Mouse (Mus musculus) lung, postnatal 36 days (tissue): ENCODE measurements around the gene Chst15.
A peak's percentile ranks its signal among the peaks of the same experiment; 100 is the strongest.

ENCODE experiments used
- DNase-seq: peaks from one replicate; pipeline ENCODE4 v3.0.0; 2022; ENCODE audit warnings: mixed read lengths

The Chst15 gene

DNA sequence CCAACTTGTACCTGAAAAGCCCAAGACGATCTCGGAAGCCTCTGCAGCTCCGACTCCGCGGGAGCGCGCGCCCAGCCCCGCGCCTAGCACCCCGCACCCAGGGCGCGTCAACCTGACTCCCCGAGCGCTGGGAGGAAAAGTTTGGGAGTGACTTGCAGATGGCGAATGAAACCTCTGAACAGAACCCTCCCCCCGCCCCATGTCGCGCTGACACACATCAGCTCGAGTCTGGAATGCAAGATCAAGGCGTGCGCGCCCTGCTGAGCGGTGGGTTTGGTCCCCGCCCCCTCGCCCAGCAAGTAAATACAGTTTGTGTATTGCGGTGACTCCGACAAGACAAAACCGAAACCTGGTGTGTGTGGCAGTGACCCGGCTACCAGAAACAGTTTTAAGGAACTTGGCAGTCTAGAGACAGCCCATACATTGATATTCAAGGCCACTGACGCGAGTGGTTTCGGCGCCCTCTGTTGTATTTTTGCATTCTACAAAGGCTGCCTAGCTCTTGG, at the start of gene Chst15:
Gene Chst15 (minus strand): TSS at position 193 of the 506 bp plus-strand sequence.
- DNase-seq: peak; percentile 86

DNA sequence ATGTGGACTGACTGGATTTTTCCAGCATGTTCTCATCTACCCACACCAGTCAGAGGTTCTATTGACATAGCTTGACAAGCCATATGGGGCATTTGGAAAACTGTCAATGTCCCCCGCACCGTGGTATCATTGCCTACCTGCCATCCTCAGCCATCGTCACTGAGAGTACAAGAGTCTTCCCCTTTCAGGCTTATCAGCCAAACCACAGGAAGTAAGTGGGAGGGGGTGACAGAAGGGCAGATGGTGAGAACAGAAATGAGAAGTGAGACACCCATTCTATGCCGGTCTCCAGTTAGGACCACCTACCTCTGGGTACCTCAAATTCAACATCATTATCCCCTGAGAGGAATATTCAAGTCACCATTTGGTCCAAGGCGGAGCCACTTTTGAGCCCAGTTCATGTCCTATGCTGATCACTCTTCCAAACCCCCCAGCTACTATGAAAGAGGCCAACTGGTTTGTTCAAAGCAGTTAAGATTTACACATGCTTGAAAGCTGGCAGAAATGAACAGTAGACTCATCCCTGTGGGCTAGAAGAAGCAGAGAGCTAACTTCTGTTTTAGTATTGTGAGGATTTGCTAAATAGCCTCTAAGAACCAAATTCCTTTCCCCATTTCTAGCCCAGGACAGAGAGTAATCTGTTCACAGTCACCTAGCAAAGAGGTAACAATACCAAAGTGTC, 48.8 kb upstream of the Chst15 start:
- DNase-seq: peak; percentile 44

DNA sequence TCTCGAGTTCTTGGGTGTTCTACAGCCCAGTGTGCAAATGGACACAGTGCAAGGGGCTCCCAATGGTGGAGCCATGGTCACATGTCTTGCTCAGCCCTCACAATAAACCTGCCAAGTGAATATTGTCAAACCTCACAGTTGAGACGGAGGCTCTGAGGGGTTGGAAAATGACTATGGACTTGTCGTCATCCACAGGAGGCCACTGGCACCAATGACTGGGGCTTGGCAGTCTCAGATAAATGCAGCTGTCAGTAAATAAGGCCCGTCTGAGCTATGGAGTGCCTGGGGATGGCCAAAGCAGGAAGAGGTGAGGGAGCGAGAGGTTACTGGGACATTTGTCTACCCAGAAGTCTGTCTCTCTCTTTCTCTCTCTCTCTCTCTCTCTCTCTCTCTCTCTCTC, 48.1 kb upstream of the Chst15 start:
- no peak for DNase-seq

- no peak for DNase-seq
Observed at GRCm38 (mm10) chr7:132364506-132364905, 47.5 kb upstream of the Chst15 start.

GRCm38 (mm10) chr7:132360336-132360735, 43.3 kb upstream of the Chst15 start:
- DNase-seq: no peak

GRCm38 (mm10) chr7:132358709-132359108, 41.7 kb upstream of the Chst15 start:
- DNase-seq: peak; percentile 62

- DNase-seq: peak; percentile 63
Observed at GRCm38 (mm10) chr7:132358250-132358649, 41.2 kb upstream of the Chst15 start.

- no peak for DNase-seq
Observed at GRCm38 (mm10) chr7:132357841-132358237, 40.8 kb upstream of the Chst15 start.

GRCm38 (mm10) chr7:132356881-132357840, 40.1 kb upstream of the Chst15 start:
- DNase-seq: no peak

GRCm38 (mm10) chr7:132356185-132356584, 39.2 kb upstream of the Chst15 start:
- no peak for DNase-seq

GRCm38 (mm10) chr7:132355767-132356166, 38.7 kb upstream of the Chst15 start:
- DNase-seq: no peak

GRCm38 (mm10) chr7:132349075-132349572, 32.1 kb upstream of the Chst15 start:
- no peak for DNase-seq

DNA sequence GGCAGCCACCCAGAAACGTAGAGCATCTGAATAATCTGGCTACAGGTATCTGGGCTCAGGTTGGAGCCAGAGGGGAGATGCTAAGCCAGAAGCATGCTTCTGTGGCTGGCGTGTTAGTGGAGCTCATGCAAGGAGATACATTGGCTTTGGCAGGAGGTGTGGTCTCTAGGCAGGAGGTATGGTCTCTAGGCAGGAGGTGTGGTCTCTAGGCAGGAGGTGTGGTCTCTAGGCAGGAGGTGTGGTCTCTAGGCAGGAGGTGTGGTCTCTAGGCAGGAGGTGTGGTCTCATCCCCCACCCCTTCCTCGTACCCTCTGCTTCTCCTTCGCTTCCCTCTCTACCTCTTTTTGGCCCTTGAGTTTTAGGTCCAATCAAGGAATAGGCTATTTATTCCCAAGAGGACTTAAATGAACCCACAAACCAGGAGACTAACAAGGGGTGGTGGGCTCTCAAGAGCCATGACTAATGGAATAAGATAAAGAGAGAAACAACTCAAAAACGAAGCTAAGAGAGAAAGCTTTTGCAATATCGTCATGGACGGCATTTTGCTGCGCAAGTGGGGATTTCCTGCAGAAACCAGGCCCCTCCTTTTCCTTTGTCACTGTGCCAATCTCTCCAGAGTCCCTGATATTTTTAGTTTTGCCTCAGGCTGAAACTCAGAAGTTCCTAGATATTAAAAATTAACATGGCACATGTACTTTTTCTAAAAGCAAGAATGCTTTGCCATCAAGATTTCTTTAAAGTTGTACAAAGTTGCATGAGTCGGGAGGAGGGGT, 30.4 kb upstream of the Chst15 start:
- peak; percentile 68 for DNase-seq

- no peak for DNase-seq
Observed at GRCm38 (mm10) chr7:132345526-132346070, 28.6 kb upstream of the Chst15 start.

DNA sequence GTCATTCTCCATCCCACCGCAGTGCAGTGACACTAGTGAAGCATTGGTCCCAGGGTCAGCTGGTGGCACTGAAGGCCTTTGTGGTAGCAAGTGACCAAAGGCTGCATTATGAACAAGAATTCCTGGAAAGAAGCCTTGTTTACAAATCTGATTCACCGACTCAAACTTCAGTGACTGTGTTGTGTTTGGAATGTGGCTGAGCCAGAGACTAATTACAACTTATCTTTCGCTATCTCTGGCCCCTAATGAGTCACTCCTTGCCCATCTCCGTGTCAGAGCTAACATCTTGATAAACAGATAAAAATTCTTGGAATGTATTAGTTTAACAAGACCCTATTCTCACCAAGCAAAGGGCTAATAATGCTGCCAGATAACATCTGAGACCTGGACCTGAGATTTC, 27.6 kb upstream of the Chst15 start:
- peak; percentile 41 for DNase-seq

- DNase-seq: no peak
Observed at GRCm38 (mm10) chr7:132343900-132344299, 26.9 kb upstream of the Chst15 start.

DNA sequence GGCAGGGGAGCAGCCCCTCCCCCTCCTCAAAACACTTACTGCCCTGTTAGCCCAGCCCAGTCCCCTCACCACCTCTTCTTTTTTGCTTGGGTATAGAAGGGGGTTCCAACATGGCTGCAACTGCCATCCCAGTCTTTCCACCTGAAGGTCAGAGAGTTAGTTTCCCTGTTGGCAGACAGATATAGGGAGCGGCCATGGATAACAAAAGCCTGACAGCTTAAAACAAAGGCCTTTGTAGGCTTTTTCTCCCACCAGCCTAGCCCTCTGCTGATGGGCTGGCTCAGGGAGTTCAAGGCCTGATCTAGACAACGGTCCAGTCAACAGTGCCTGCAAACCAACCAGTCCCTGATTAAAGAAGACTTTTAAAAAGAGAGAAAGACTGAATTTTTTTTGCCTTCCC, 26.1 kb upstream of the Chst15 start:
- DNase-seq: no peak

DNA sequence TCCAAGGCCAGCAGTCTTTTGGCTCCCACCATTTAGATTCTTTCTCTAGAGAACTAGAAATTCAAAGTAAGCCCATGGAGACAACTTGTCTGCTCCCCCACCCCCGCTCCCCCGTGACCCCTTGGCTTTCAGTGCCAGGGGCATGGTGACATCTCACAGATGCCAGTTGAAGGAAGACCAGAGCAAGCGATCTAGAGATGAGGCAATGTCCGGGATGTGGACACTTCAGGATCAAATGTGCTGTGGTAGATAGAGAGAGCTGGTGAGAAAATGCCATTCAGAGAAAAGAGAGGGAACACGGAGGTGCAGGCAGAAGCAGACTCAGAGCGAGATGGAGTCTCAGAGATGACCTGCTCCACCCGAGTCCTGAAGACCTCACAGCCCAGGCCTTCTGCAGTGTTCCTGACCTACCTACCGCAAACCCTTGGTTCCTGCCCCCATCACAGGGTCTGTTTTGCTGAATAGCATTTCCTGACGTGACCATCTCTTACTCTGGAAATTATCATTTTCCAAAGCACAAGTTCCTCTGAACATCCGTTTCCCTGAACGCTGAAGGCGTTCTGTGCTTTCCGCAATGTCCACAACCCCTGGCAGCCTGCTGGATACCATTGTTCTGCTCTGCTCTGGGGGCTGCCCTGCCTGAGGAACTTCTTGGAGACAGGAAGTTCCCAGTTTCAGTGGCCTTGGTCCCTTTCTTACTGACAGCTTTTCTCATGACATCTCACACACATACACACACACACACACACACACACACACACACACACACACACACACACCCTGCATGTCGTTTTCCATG, 22.2 kb upstream of the Chst15 start:
- DNase-seq: peak; percentile 61

GRCm38 (mm10) chr7:132338350-132338749, 21.3 kb upstream of the Chst15 start:
- DNase-seq: peak; percentile 80

GRCm38 (mm10) chr7:132337268-132337917, 20.4 kb upstream of the Chst15 start:
- DNase-seq: no peak

- no peak for DNase-seq
Observed at GRCm38 (mm10) chr7:132336781-132337180, 19.8 kb upstream of the Chst15 start.
